Mouse (Mus musculus) heart, postnatal 36 days (tissue): ENCODE results near the gene Pitpnm1. TPM values are rescaled to one million over a fixed set of nuclear protein-coding genes. Genes with fewer than 3 reads are reported as not detected.
A peak's percentile ranks its signal among the peaks of the same experiment; 100 is the strongest.
"Not testable (repeated sequence)": the region's sequence is repeated elsewhere in the genome, so short reads cannot be mapped to it uniquely, and the experiment has no call there.

Experiments used
- DNase-seq, 2 experiments: peaks; one replicate each; pipeline ENCODE4 v3.0.0; 2021 to 2022
- intact Hi-C: fragments of 180-260 bp; cut with DNase I; formaldehyde crosslinking; loops from one replicate; pipeline ENCODE4 v1.15.1; 2025
- total RNA-seq, 2 experiments: library from RNA; stranded (reverse); gene quantifications; 2 replicates each; pipeline ENCODE4 v1.2.3; 2021

Pitpnm1 gene
- 10 to 100 TPM; 20.7 to 22.9 TPM for total RNA-seq

DNA sequence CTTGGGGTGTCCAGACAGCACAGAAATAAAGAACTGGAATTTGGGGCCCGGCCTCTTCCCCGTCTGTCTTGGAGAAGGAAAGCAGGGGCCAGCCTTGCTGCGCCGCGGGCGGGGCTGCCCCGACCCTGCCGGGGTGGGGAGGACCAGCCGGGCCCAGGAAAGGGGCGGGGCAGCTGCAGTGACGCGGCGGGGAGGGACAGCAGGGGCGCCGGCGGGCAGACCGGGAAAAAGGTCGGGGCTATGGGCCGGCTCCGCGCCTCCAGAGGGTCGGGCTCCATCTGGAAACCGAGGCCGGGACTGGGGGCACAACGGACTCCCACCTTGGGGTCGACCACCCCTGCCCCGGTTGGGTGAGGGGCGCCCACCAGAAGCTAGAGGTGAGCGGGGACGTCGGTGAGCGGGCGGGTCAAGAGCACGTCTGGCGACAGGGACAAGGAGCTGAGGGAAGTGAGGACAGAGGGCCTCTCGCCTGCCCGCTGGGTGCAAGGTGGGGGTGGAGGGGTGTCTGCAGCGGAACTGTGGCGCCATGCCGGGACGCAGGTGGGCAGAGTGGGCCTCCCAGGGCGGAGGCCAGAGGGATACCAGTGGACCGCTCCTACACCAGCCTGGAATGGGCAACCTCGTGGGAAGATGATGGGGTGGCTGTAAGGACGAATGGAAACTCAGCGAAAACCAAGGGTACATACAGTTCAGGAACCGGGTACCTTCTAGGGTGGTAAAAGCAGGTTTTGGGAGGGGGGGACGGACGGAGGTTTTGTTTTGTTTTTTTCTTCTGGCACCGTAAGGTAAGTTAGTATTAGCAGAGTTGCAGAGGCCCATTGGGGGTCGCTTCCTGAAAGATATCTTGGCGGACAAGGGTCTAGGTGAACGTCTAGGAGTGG is at the start of gene Pitpnm1:
TSS of gene Pitpnm1 (plus strand) at position 162 of the 881 bp plus-strand sequence.
- intact Hi-C loops, result loop anchor here (1.0 to 2.0 kb wide), 2 partner anchors 103 to 128 kb away; no protein-coding TSS in a partner anchor
- peak; percentile 83 to 87 for DNase-seq

- intact Hi-C loops, result no loop called here
- no peak for DNase-seq
These were observed 48.8 kb upstream of the Pitpnm1 start for GRCm38 (mm10) chr19:4051016-4051415.

DNA sequence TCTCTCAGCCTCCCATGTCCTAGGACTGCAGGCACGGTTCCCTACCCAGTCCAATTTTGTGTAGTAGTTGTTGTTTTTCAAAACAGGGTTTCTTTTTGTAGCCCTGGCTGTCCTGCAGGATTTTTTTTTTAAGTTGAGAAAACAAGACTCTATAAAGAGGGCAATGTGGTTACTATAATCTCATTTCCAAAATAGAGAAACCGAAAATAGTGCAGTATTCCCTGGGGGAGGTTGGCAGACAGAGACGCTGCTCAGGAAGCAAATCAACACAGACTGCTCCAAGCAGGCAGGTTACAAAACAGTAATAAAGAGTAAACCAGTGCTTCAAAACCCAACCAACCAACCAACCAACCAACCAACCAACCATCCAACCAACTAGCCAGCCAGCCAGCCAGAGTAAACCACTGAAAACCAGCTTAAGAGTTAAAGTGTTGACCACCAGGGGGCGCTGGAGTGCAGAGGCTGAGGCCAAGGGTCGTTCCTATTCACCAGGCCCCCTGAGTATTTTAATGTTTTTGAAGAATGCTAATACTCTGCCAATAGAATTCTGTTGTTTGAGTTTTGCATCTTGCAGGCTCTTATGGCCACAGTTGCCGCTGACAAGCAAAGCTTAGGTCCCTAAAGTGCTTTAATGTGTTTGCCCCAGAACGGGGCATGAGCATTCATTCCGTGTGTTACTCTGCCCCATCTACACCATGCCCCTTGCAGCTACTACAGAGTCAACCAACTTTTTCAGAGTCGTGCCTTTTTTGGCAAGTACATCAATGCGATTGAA is 47.9 kb upstream of the Pitpnm1 start:
- intact Hi-C loops, result loop anchor here (2.0 kb wide), 1 partner anchor 177 kb away; no protein-coding TSS in a partner anchor
- peak; percentile 72 to 83 for DNase-seq

DNA sequence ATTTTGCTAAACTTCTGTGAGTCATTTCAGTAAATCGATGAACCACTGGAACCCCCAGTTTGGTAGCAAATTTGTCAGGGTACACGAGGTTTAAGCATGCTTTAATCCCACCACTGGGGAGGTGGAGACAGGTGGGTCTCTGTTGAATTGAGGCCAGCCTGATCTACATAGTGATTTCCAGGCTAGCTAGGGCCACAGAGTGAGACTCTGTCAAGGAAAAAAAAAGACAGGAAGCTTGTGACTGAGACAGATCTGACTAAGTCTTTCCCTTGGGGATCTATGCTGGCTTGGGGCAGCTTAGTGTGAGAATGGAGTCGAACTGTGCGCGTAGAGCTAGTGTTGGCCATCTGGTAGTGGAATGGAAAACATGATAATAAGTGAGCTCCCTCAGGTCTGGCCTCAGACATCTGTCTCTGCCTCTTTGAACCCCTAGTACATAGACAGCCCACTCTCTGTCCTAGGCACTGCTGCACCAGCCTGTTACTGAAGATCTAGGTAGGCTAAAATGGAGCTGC is 47.2 kb upstream of the Pitpnm1 start:
- intact Hi-C loops, result loop anchor here (2.0 kb wide), 1 partner anchor 176 kb away; no protein-coding TSS in a partner anchor
- no peak for DNase-seq

- intact Hi-C loops, result no loop called here
- DNase-seq, result no peak
These were observed 45.2 kb upstream of the Pitpnm1 start for GRCm38 (mm10) chr19:4054613-4055012.

GRCm38 (mm10) chr19:4055216-4055946 is 44.4 kb upstream of the Pitpnm1 start:
- DNase-seq, result no peak
- intact Hi-C loops, result no loop called here

DNA sequence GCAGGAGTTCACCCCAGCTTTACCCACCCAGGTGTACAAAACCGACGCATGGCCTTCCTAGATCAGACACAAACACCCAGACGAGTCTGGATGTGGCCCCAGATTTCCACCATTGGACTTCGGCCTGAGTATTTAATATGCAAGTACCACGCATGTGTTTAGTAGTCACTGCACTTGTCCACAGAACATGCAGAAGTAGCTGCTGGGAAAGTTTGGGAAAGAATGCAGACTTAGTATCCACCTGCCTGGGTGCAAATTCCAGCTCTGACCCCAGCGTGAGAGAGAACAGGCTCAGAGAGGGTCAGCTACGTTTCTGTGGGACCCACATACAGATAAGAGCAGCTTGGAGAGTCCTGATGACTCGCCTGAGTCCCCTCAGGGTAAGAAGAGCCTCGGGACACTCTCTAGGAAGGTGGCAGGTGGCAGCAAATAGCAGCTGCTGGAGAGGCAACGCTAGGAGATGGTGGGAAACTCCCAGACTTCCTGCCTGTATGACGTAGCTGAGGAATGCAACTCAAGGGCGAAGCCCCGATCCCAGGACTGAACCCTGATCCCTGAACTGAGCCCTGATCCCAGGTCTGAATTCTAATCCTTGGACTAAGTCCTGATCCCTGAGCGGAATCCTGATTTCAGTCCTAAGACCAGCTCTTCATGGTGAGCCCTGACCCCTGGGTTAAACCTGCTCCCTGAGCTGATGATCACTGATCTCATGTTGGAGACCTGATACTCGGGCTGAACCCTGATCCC is 43.7 kb upstream of the Pitpnm1 start:
- DNase-seq, result no peak
- intact Hi-C loops, result no loop called here

DNA sequence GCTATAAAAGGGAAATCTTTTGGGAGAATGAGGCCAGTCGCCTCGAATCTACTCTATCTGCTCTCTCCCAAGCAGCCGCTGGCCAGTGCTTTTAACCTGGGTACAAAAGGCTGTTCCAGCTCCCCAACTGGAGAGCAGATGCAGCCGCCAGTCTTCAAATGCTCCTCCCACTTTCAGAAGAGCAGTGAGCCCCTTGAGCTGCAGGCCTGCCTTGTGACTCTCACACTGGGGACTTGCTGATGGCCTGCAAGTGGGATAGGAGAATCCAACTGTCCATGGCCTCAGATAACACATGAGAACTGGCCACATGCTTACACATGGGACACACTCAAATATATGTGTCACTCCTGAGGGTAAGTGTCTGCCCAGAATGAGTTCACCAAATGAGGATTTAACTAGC is 43.1 kb upstream of the Pitpnm1 start:
- DNase-seq, result no peak
- intact Hi-C loops, result loop anchor here (1.0 kb wide), 1 partner anchor 15 kb away; no protein-coding TSS in a partner anchor

- intact Hi-C loops, result loop anchor here (1.0 kb wide), 1 partner anchor 14 kb away; no protein-coding TSS in a partner anchor
- no peak for DNase-seq
These were observed 42.4 kb upstream of the Pitpnm1 start for GRCm38 (mm10) chr19:4057389-4057788.

GRCm38 (mm10) chr19:4057962-4058361 is 41.8 kb upstream of the Pitpnm1 start:
- DNase-seq, result no peak
- intact Hi-C loops, result loop anchor here (1.0 kb wide), 1 partner anchor 13 kb away; no protein-coding TSS in a partner anchor

GRCm38 (mm10) chr19:4058581-4058980 is 41.2 kb upstream of the Pitpnm1 start:
- intact Hi-C loops, result no loop called here
- DNase-seq, result no peak

- intact Hi-C loops, result no loop called here
- DNase-seq, result no peak
These were observed 40.6 kb upstream of the Pitpnm1 start, which contains the start of gene Gstp3 for GRCm38 (mm10) chr19:4059069-4059740. Gene Gstp3, minus strand, starts transcription at chr19:4059569.

- intact Hi-C loops, DNase-seq: not testable (repeated sequence)
These were observed 39.5 kb upstream of the Pitpnm1 start for GRCm38 (mm10) chr19:4060044-4060898.

GRCm38 (mm10) chr19:4060899-4061465 is 38.8 kb upstream of the Pitpnm1 start:
- intact Hi-C loops, result no loop called here
- DNase-seq, result no peak

- DNase-seq, intact Hi-C loops: not testable (repeated sequence)
These were observed 36.4 kb upstream of the Pitpnm1 start for GRCm38 (mm10) chr19:4063357-4063756.

GRCm38 (mm10) chr19:4064501-4064900 is 35.3 kb upstream of the Pitpnm1 start:
- intact Hi-C loops, DNase-seq: not testable (repeated sequence)

DNA sequence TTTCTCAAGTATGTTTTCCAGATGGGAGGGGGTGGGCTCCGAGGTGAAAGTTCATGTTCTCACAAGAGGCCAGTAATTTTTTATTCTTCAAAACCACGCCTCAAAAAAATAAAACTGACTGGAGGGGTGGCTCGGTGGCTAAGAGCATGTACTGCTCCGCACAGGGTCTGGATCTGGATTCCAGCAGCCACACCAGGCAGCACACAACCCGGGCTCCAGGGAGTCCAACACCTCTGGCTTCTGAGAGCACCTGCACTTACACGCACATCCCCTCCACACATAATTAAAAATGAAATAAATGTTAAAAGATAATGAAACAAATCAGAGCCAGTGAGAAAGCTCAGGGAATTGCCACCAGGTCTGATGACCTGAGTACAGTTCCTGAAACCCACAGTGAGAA is 33.5 kb upstream of the Pitpnm1 start:
- no peak for DNase-seq
- intact Hi-C loops, result no loop called here

DNA sequence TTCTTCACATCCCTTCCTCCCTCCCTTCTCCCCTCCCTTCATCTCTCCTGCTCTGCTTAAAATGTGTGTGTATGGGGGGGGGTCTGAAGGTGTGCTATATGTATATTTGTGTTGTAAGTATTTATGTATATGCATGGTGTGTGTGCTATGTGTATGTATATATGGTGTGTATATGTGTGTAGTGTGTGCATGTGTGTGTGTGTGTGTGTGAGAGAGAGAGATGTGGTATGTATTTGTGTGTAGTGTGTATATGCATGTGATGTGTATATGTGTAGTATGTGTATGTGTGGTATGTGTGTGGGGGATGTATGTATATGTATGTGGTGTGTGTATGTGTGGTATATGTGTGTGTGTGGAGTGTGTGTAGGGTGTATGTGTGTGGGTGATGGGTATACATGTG is 32.9 kb upstream of the Pitpnm1 start:
- no peak for DNase-seq
- intact Hi-C loops, result no loop called here
